Mouse (Mus musculus): Measurements from ENCODE around the gene Pax2.

Pax2 gene

GRCm38 (mm10) chr19:44748271-44748670 lies 7.6 kb upstream of the Pax2 start:
- no peak for DNase-seq (ENCODE audit: low spot score in 2 of 2)

DNA sequence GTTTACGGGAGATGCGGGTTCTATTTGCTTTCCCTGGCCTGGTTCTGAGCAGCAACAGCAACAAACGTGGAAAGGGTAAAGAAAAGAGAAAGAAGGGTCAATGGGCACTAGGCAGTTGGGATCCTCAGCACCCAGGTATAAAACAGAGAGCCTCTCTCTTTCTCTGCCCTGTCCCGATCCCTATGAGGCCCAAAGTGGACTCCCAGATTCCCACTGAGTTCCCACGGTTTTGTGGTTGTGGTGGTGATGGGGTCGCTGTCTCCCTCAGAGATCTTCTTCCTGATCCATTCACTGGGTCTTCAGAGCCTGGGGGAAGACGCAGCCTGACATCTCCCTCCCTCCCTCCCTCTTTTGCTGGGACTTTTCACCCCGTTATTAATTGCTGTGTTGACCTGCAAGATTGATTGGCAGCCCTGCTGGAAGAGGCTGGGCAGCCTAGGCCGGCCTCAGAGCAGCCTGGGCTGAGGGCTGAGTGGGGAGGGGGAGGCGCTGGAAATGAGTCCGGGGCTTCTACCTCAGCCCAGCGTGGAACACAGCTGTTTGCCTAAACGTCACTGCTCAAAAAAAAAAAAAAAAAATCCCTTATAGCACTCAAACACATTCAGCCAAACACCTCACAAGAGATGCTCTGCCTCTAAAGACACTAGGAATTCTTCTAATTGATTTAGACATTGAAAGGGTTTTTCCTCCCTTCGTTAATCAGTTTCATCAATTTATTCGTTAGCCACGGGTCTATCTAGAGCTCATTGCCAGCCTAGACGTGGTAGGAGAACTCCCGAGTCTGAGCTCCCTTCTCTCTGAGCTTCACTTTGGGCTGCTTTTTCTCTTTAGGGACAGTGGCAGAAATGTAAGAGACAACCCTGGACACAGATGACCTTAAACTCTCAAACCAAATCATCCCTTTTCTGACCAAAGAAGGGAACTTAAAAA lies 6.5 kb upstream of the Pax2 start:
- no peak for DNase-seq (ENCODE audit: low spot score in 2 of 2)

GRCm38 (mm10) chr19:44750051-44751041 lies 5.5 kb upstream of the Pax2 start:
- no peak for DNase-seq (ENCODE audit: low spot score in 2 of 2)

DNA sequence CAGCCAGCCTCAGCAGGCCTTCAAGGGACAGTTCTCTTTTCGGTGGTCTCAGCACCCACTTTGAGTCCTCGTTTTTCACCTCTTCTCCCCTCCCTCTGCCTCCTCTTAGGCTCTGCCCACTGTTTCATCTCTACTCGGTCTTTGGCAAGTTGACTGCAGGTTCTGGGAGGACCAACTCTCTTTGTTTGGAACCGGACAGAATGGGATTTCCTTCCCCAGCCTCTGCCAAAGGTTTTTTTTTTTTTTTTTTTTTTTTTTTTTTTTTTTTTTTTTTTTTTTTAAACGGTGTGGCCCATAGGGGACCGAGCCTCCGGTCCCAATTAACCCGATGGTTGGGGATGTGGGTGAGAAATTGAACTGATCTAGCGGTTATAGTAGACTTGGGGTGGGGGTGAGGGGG lies 4.8 kb upstream of the Pax2 start:
- no peak for DNase-seq (ENCODE audit: low spot score in 2 of 2)

GRCm38 (mm10) chr19:44751551-44751950 lies 4.3 kb upstream of the Pax2 start:
- DNase-seq (ENCODE audit: low spot score in 2 of 2) = no peak

- DNase-seq (ENCODE audit: low spot score in 2 of 2) = no peak
These were observed 3.5 kb upstream of the Pax2 start for GRCm38 (mm10) chr19:44752056-44752940.

DNA sequence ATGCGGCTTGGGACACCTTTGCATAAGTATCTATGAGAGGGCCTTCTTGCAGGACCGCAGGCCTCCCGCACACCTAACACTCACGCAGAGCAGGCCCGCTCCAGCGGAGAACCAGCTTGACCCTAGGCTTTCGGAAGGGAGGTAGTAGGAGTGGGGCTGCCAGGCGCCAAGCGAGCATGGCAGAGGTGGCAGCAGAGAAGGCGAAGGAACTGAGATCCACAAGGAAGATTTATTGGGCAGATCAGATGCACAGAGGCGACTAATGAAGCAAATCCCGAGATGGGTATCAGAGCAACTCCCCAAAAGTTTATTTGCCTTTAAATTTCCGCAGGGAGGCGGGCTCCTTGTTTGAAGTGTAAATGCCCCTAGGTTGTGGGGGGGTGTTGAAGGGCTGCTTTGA lies 2.5 kb upstream of the Pax2 start:
- no peak for DNase-seq (ENCODE audit: low spot score in 2 of 2)

DNA sequence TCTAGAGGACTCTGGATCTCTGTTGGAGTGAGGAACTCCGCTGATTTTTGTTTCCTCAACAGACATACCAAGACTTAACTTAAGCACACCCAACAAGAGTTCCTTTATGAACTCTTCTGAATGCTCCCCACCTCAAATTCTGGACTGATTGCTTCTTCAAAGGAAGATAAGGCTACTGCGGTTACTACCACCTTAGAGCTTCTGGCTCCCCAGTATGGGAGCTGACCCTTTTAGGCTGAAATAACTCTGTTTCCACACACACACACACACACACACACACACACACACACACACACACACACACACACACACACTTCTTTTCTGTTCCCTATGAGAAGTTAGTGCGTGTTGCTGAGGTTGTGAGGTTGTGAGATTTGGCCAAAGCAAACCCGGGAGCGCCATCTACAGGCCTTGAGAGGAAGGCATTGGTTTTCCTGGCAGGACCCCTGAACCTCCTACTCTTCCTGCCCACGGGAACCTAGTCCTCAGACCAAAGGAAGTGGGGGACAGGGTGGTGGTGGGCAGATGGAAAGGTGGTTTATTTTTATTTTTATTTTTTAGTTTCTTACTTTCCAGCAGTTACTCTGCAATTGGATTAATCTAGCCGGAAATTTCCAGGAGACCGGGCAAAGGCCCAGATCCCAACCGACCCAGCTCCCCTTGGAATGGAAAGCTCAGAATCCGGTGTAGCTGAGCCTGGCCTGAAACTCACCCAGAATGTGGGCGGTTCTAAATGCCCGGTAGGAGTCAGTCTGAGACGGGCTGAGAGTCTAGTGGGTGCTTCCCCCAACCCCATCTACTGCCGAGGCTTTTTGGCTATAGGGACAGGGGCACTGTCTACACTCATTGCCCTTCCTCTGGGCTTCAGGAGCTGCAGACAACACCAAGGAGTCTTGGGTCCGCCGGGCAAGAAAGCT lies 1.1 kb upstream of the Pax2 start:
- peak in 1 of 2 experiments; percentile 24 for DNase-seq (ENCODE audit: low spot score in 2 of 2)

GRCm38 (mm10) chr19:44755378-44755692 lies 510 bp upstream of the Pax2 start:
- no peak for DNase-seq (ENCODE audit: low spot score in 2 of 2)

GRCm38 (mm10) chr19:44756421-44757230 lies 781 bp downstream of the Pax2 start:
- no peak for DNase-seq (ENCODE audit: low spot score in 2 of 2)

DNA sequence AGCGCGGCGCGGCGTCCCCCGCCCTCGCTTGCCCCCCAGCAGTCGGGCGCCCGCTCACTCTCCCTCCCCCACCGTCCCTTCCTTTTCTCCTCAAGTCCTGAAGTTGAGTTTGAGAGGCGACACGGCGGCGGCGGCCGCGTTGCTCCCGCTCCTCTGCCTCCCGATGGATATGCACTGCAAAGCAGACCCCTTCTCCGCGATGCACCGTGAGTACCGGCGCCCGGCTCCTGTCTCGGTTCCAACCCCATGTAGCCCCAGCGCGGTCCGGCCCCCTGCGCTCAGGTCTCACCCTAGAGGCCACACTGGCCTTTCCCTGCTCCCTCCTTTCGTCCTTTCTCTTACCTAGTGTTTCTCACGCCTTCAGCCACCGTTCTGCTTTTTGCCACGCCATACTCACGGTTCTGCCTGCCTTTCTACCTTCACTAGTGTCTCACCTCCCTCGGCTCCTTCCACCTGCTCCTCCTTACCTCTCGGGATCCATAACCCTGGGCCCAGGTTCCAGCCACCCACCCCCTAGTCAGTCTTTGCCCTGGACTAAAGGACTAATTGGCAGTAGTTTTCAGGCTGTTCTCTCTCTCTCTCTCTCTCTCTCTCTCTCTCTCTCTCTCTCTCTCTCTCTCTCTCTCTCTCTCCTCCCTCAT lies 1.5 kb downstream of the Pax2 start:
- no peak for DNase-seq (ENCODE audit: low spot score in 2 of 2)

DNA sequence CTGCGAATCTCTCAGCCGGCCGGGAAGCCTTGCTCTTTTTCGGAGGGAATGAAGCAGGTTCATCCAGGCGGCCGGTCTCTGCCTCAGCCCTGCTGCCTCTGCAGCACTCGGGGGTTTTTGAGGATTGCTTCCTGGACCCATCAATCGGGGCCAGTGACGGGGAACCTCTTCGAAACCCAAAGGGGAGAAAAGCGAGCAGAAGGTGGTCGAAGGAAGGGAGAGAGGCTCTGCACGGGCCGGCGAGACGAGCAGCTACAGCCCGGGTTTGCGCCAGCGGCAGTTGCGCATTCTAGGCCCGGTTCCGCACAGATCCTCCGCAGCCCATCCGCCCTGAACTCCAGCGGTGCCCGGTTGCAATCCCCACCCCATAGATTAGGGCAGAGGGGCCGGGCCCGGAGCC lies 3.0 kb downstream of the Pax2 start:
- no peak for DNase-seq (ENCODE audit: low spot score in 2 of 2)

- no peak for DNase-seq (ENCODE audit: low spot score in 2 of 2)
These were observed 3.8 kb downstream of the Pax2 start for GRCm38 (mm10) chr19:44759531-44760118.

DNA sequence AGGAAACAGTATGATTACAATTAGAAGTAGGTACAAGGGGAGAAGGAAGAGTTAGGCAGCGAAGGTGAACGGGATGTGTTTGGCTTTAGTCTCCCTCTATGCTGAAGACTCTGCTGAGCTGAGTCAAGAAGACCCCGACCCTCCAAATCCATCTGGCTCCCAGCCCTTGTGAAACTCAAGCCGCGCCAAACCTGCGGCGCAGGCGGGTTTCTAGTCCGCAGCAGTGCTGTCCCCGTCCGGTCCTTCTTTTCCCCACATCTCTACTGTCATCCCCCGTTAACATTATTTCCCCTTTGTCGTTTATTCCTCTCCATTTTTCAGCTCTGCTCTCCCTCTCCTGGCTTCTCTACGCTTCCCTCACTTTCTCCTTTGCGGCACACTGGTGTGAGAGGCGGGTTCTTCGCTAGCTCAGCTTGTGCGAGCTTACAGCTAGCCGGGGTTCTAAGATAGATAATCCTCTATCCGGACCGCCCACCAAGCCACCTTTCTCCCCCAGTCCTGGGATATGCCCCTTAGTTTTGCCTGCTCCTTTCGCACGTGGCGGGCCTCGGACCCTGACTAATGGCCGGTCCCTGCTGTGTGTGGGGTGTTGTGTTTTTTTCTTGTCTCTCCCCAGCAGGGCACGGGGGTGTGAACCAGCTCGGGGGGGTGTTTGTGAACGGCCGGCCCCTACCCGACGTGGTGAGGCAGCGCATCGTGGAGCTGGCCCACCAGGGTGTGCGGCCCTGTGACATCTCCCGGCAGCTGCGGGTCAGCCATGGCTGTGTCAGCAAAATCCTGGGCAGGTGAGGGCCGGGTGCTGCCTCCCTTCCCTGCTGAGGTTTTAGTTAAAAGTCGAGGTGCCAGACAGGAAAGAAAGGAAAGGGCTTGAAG lies 4.7 kb downstream of the Pax2 start:
- no peak for DNase-seq (ENCODE audit: low spot score in 2 of 2)

- DNase-seq (ENCODE audit: low spot score in 2 of 2) = no peak
These were observed 6.3 kb downstream of the Pax2 start for GRCm38 (mm10) chr19:44762121-44762621.

DNA sequence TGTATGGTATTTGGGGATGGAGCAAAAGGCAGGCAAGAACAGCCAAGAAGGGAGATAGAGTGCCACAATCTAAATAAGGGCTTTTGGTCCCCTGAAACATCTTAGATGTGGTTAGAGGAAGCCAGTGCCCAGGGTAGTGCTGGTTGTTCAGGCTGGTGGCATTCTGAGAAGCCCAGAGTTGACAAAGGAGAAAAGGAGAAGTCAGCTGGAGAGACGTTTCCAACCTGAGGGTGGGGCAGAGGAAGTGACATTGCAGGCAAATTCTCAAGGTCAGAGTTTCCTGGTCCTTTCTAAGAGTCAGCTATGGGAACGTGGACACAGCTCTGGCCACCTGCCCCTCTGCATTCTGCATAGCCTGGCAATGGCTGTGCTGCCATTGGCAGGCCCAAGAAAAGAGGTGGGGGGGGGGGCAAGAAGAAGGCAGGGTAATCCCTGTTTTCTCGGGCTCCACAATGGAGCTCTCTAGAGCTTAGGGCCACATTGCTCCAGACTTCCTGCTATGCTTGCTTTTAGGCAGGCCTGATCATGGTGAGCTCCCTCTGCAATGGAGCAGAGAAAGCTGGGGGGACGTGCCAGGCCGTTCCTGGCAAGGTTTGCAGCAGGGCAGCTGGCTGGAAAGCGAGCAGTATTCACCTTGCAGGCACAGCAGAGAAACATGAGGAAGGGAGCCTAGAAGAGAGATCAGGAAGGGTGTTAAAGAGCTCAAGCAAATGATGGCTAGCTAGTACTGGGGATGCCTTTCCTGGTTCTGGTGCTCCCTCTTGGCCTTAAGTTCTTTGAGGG lies 14.6 kb downstream of the Pax2 start:
- DNase-seq (ENCODE audit: low spot score in 2 of 2) = no peak

- no peak for DNase-seq (ENCODE audit: low spot score in 2 of 2)
These were observed 15.7 kb downstream of the Pax2 start for GRCm38 (mm10) chr19:44771499-44771898.

Data from frontal cortex, postnatal 25 days (tissue).